Mouse (Mus musculus): ENCODE data around the gene Vps51. TPM values are rescaled to one million over a fixed set of nuclear protein-coding genes. Genes with fewer than 3 reads are reported as not detected.

The Vps51 gene
- polyA plus RNA-seq, 1 experiment from 2014 or later = 81.8 TPM

GRCm38 (mm10) chr19:6018142-6019089 lies 58.6 kb downstream of the Vps51 start:
- no peak overlapping the region for H3K27ac ChIP-seq
- no peaks in the 10 kb centered on the region for H3K36me3 ChIP-seq
- no peaks in the 10 kb centered on the region for H3K9me3 ChIP-seq
- WGBS = 31% methylated on average over 15 of the region's 15 CpGs
- peaks cover 22% of the 10 kb centered on the region for H3K4me1 ChIP-seq (replicated peaks)
- peaks cover 43% of the 10 kb centered on the region for H3K27me3 ChIP-seq
- H3K4me3 ChIP-seq = no peak overlapping the region
- no peak overlapping the region for H3K9ac ChIP-seq
- H3K4me2 ChIP-seq = no peak overlapping the region
- ATAC-seq (ENCODE audit: low FRiP score) = no peak

Small RNAs within 50 kb of the gene (microRNA-seq; reads per million reads assigned to microRNA genes)
- gene Mir6988 = 1.4 reads per million

Other genes starting within 250 kb of the Vps51 start
- gene Frmd8, start 202.0 kb downstream of the Vps51 start, polyA plus RNA-seq (2015; fragmentation: Nextera tagmentation; extraction: Ambion mirVana) = 17.5 and 19.3 TPM in 2 replicates
- 2.6 and 2.8 TPM in 2 replicates for gene Slc25a45, start 199.4 kb downstream of the Vps51 start, polyA plus RNA-seq (2015; fragmentation: Nextera tagmentation; extraction: Ambion mirVana)
- 15.2 and 15.9 TPM in 2 replicates for gene Tigd3, start 183.1 kb downstream of the Vps51 start, polyA plus RNA-seq (2015; fragmentation: Nextera tagmentation; extraction: Ambion mirVana)
- 128 and 137 TPM in 2 replicates for gene Dpf2, start 164.2 kb downstream of the Vps51 start, polyA plus RNA-seq (2015; fragmentation: Nextera tagmentation; extraction: Ambion mirVana)
- 11.5 and 12.4 TPM in 2 replicates for gene Cdc42ep2, start 152.4 kb downstream of the Vps51 start, polyA plus RNA-seq (2015; fragmentation: Nextera tagmentation; extraction: Ambion mirVana)
- gene Pola2, start 113.0 kb downstream of the Vps51 start, polyA plus RNA-seq (2015; fragmentation: Nextera tagmentation; extraction: Ambion mirVana) = 22.6 and 24.2 TPM in 2 replicates
- gene Slc22a20, start 91.1 kb downstream of the Vps51 start, polyA plus RNA-seq (2015; fragmentation: Nextera tagmentation; extraction: Ambion mirVana) = not detected in 2 replicates
- gene Capn1, start 61.3 kb downstream of the Vps51 start, polyA plus RNA-seq (2015; fragmentation: Nextera tagmentation; extraction: Ambion mirVana) = 3.3 and 4.7 TPM in 2 replicates
- gene Syvn1, start 30.7 kb downstream of the Vps51 start, polyA plus RNA-seq (2015; fragmentation: Nextera tagmentation; extraction: Ambion mirVana) = 30.6 and 33.0 TPM in 2 replicates
- gene Mrpl49, start 19.4 kb downstream of the Vps51 start, polyA plus RNA-seq (2015; fragmentation: Nextera tagmentation; extraction: Ambion mirVana) = 64.6 and 68.9 TPM in 2 replicates
- gene Fau, start 19.4 kb downstream of the Vps51 start, polyA plus RNA-seq (2015; fragmentation: Nextera tagmentation; extraction: Ambion mirVana) = 648 and 656 TPM in 2 replicates
- gene Znhit2, start 16.0 kb downstream of the Vps51 start, polyA plus RNA-seq (2015; fragmentation: Nextera tagmentation; extraction: Ambion mirVana) = 30.7 and 34.7 TPM in 2 replicates
- gene Tm7sf2, start 8.9 kb downstream of the Vps51 start, polyA plus RNA-seq (2015; fragmentation: Nextera tagmentation; extraction: Ambion mirVana) = 50.4 and 51.6 TPM in 2 replicates
- not detected in 2 replicates for gene Tmem262, start 2.8 kb upstream of the Vps51 start, polyA plus RNA-seq (2015; fragmentation: Nextera tagmentation; extraction: Ambion mirVana)
- gene Gm28374, start 5.0 kb upstream of the Vps51 start, polyA plus RNA-seq (2015; fragmentation: Nextera tagmentation; extraction: Ambion mirVana) = 1.1 and 2.3 TPM in 2 replicates
- 79.2 and 82.5 TPM in 2 replicates for gene Zfpl1, start 7.7 kb upstream of the Vps51 start, polyA plus RNA-seq (2015; fragmentation: Nextera tagmentation; extraction: Ambion mirVana)
- 8.2 and 9.2 TPM in 2 replicates for gene Cdca5, start 7.8 kb upstream of the Vps51 start, polyA plus RNA-seq (2015; fragmentation: Nextera tagmentation; extraction: Ambion mirVana)
- not detected in 2 replicates for gene AC131692.1, start 17.2 kb upstream of the Vps51 start, polyA plus RNA-seq (2015; fragmentation: Nextera tagmentation; extraction: Ambion mirVana)
- 0.27 and 0.30 TPM in 2 replicates for gene Naaladl1, start 28.6 kb upstream of the Vps51 start, polyA plus RNA-seq (2015; fragmentation: Nextera tagmentation; extraction: Ambion mirVana)
- gene Sac3d1, start 41.4 kb upstream of the Vps51 start, polyA plus RNA-seq (2015; fragmentation: Nextera tagmentation; extraction: Ambion mirVana) = 43.0 and 43.6 TPM in 2 replicates
- 55.7 and 58.3 TPM in 2 replicates for gene Snx15, start 51.1 kb upstream of the Vps51 start, polyA plus RNA-seq (2015; fragmentation: Nextera tagmentation; extraction: Ambion mirVana)
- not detected in 2 replicates for gene Batf2, start 63.8 kb upstream of the Vps51 start, polyA plus RNA-seq (2015; fragmentation: Nextera tagmentation; extraction: Ambion mirVana)
- gene Arl2, start 64.3 kb upstream of the Vps51 start, polyA plus RNA-seq (2015; fragmentation: Nextera tagmentation; extraction: Ambion mirVana) = 128 and 133 TPM in 2 replicates
- not detected in 2 replicates for gene Majin, start 107.2 kb upstream of the Vps51 start, polyA plus RNA-seq (2015; fragmentation: Nextera tagmentation; extraction: Ambion mirVana)
- gene Gpha2, start 149.1 kb upstream of the Vps51 start, polyA plus RNA-seq (2015; fragmentation: Nextera tagmentation; extraction: Ambion mirVana) = 0.27 TPM in 1 of 2 replicates, not detected in the other
- gene Ppp2r5b, start 158.6 kb upstream of the Vps51 start, polyA plus RNA-seq (2015; fragmentation: Nextera tagmentation; extraction: Ambion mirVana) = 93.8 and 98.3 TPM in 2 replicates
- gene Atg2a, start 164.4 kb upstream of the Vps51 start, polyA plus RNA-seq (2015; fragmentation: Nextera tagmentation; extraction: Ambion mirVana) = 11.6 and 11.7 TPM in 2 replicates
- 86.8 and 96.4 TPM in 2 replicates for gene Ehd1, start 199.5 kb upstream of the Vps51 start, polyA plus RNA-seq (2015; fragmentation: Nextera tagmentation; extraction: Ambion mirVana)
- gene Cdc42bpg, start 229.2 kb upstream of the Vps51 start, polyA plus RNA-seq (2015; fragmentation: Nextera tagmentation; extraction: Ambion mirVana) = 0.42 and 0.48 TPM in 2 replicates